Mouse (Mus musculus): ENCODE results near the gene Hes5.

DNA sequence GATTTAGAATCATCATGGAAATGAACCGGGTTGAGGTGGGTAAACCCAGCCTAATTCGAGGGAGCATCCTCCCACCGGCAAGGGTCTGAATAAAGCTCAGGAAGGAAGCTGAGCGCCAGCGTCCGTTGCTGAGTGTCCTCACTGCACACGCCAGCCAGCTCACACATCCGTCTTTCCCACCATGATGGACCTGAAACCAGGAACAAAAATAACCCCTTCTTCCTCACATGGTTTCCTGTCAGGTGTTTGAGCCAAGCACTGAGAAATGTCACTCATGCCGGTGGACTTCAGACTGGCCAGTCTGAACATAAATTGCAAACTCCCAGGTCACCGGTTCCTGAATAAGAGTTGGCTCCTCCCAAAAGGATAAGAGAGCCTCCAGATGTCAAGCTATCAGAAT lies 45.4 kb upstream of the Hes5 start:
- TF ChIP-seq POLR2A (IDR thresholded peaks at IDR 0.05; ENCODE audit: insufficient read depth, low read depth, low read length) (no peak), CTCF (IDR thresholded peaks at IDR 0.05; ENCODE audit: insufficient read depth, low read depth, low read length) (no peak)

Data from olfactory bulb, adult 2 months (tissue).